ENCODE assay signal across 7 mouse cellular contexts in genomic region chr13:56703222-56703870, GRCm38 (mm10). TPM values are rescaled to one million over a fixed set of nuclear protein-coding genes. Genes with fewer than 3 reads are reported as not detected.
DNase-seq lines count a peak whose midpoint lies in the region; ATAC-seq lines count a peak whose summit lies in the region.

No protein-coding gene starts in this region.

- peak overlapping the region; percentile 65 for H3K4me2 ChIP-seq in hindbrain, embryonic 15.5 days
- peak overlapping the region; percentile 61 for H3K4me2 ChIP-seq in midbrain, embryonic 11.5 days

- H3K27ac ChIP-seq in hindbrain, embryonic 15.5 days (replicated peaks), result peak overlapping the region; percentile 99
- peak overlapping the region; percentile 97 for H3K27ac ChIP-seq in midbrain, embryonic 11.5 days (ENCODE audit: low read depth, low read length)

- no peaks in the 10 kb centered on the region for H3K27me3 ChIP-seq in hindbrain, embryonic 15.5 days
- H3K27me3 ChIP-seq in midbrain, embryonic 11.5 days (ENCODE audit: control insufficient read depth, insufficient read depth, low read length), result no peaks in the 10 kb centered on the region

- peaks cover 54% of the 10 kb centered on the region for H3K4me1 ChIP-seq in hindbrain, embryonic 15.5 days (replicated peaks)
- peaks cover 18% of the 10 kb centered on the region for H3K4me1 ChIP-seq in midbrain, embryonic 11.5 days (ENCODE audit: control insufficient read depth, insufficient read depth, low read length)

- H3K9me3 ChIP-seq in hindbrain, embryonic 15.5 days, result no peaks in the 10 kb centered on the region
- H3K9me3 ChIP-seq in midbrain, embryonic 11.5 days (ENCODE audit: control insufficient read depth, low read length), result no peaks in the 10 kb centered on the region

- WGBS in hindbrain, embryonic 15.5 days, result under 1% methylated on average over 58 of the region's 80 CpGs
- WGBS in midbrain, embryonic 11.5 days, result under 1% methylated on average over 78 of the region's 80 CpGs

- ATAC-seq in hindbrain, embryonic 15.5 days (ENCODE audit: low FRiP score, low read depth), result peak; percentile 83
- ATAC-seq in midbrain, embryonic 11.5 days (ENCODE audit: low FRiP score), result peak; percentile 84

- peak overlapping the region; percentile 66 for H3K4me3 ChIP-seq in hindbrain, embryonic 15.5 days
- H3K4me3 ChIP-seq in midbrain, embryonic 11.5 days (ENCODE audit: low read depth, low read length), result peak overlapping the region; percentile 74

- DNase-seq in adipocyte (ENCODE audit: low spot score), result peak; percentile 78
- peak; percentile 35 to 74 for DNase-seq in cerebellum, postnatal 4 days (ENCODE audit: low spot score in 2 of 2)
- peak; percentile 59 for DNase-seq in gastrocnemius, adult 18-20 months (ENCODE audit: low spot score)
- peak; percentile 44 to 70 for DNase-seq in left cerebral cortex, postnatal 36 days (ENCODE audit: low spot score in 2 of 2)
- peak; percentile 97 for DNase-seq in midbrain, embryonic 11.5 days (ENCODE audit: low spot score, missing footprints)
- peak; percentile 64 for DNase-seq in right cerebral cortex, postnatal 4 days

- no peaks in the 10 kb centered on the region for H3K36me3 ChIP-seq in hindbrain, embryonic 15.5 days
- H3K36me3 ChIP-seq in midbrain, embryonic 11.5 days (ENCODE audit: control insufficient read depth, insufficient read depth, low read length), result peaks cover 4% of the 10 kb centered on the region; the same call in 1 of the 2 replicates

- peak overlapping the region; percentile 84 for H3K9ac ChIP-seq in hindbrain, embryonic 15.5 days
- peak overlapping the region; percentile 91 for H3K9ac ChIP-seq in midbrain, embryonic 11.5 days (ENCODE audit: low read length)

- intact Hi-C loops in left cerebral cortex, postnatal 36 days (cut with DNase I), result no loop called here

RNA-seq across cellular contexts. Expression of gene Smad5, which starts 0.5 kb away (rescaled TPM):
- total RNA-seq in gastrocnemius, adult 18-20 months (2021), result 10 to 100 TPM; 18.2 to 24.3 TPM
- polyA plus RNA-seq in hindbrain, embryonic 15.5 days (2015; fragmentation: Nextera tagmentation; extraction: Ambion mirVana), result 20.2 and 20.8 TPM in 2 replicates
- total RNA-seq in left cerebral cortex, postnatal 36 days (2021), result 10 to 100 TPM; 18.1 to 23.1 TPM
- polyA plus RNA-seq in midbrain, embryonic 11.5 days (2014; fragmentation: Nextera tagmentation; extraction: Ambion mirVana), result 43.4 and 45.4 TPM in 2 replicates

RNA-seq across cellular contexts. Expression of gene Gm45623, which starts 50.3 kb away (rescaled TPM):
- not detected for total RNA-seq in gastrocnemius, adult 18-20 months (2021)
- 2.4 and 3.2 TPM in 2 replicates for polyA plus RNA-seq in hindbrain, embryonic 15.5 days (2015; fragmentation: Nextera tagmentation; extraction: Ambion mirVana)
- 10 to 100 TPM; 13.0 to 16.7 TPM for total RNA-seq in left cerebral cortex, postnatal 36 days (2021)
- not detected in 2 replicates for polyA plus RNA-seq in midbrain, embryonic 11.5 days (2014; fragmentation: Nextera tagmentation; extraction: Ambion mirVana)

Comparison
In these comparisons a context has a peak if more than half of its experiments do, and no peak if none do; other contexts are left out.
1. Peak in every context shown above with its lines: DNase-seq, ATAC-seq, H3K4me3 ChIP-seq and H3K27ac ChIP-seq.
2. RNA of gene Gm45623, which starts 50.3 kb away (total RNA-seq): 13.0 to 16.7 TPM in left cerebral cortex, postnatal 36 days; not detected in gastrocnemius, adult 18-20 months; every median in the first group is over 10 times any median in the second.